Mouse (Mus musculus) cerebellum, adult 2 months (tissue): ENCODE results near the gene Crygb. TPM values are rescaled to one million over a fixed set of nuclear protein-coding genes. Genes with fewer than 3 reads are reported as not detected.
"Not testable (repeated sequence)": the region's sequence is repeated elsewhere in the genome, so short reads cannot be mapped to it uniquely, and the experiment has no call there.

Experiments used
- DNase-seq, 2 experiments: peaks; one replicate each; pipeline ENCODE4 v3.0.0; 2021
- H3K27ac ChIP-seq: fragments of 200-500 bp; 2 replicates; pipeline ENCODE4 v1.5.1; 2012; ENCODE audit warnings: low read length, control low read depth, inconsistent platforms; ENCODE audit not compliant: insufficient read depth
- H3K27me3 ChIP-seq: fragments of 200-500 bp; 2 replicates; pipeline ENCODE4 v1.6.1; 2012; ENCODE audit warnings: inconsistent platforms, mild to moderate bottlenecking, low read length, moderate library complexity; ENCODE audit not compliant: control insufficient read depth, insufficient read depth
- H3K4me1 ChIP-seq: fragments of 200-500 bp; 2 replicates; pipeline ENCODE4 v1.6.1; 2011; ENCODE audit warnings: low read length; ENCODE audit not compliant: control insufficient read depth, insufficient read depth
- H3K4me3 ChIP-seq: fragments of 200-500 bp; replicated peaks from 2 replicates; pipeline ENCODE3; 2011; ENCODE audit warnings: mild to moderate bottlenecking, low read depth, low read length, control low read depth; ENCODE audit not compliant: insufficient read depth
- CTCF ChIP-seq: fragments of 200-500 bp; IDR thresholded peaks from 2 replicates; pipeline ENCODE4 v1.5.1; 2011; ENCODE audit warnings: low read depth, mild to moderate bottlenecking, control low read depth, low read length, moderate library complexity, borderline replicate concordance; ENCODE audit not compliant: insufficient read depth
- POLR2A ChIP-seq: fragments of 200-500 bp; IDR thresholded peaks from 2 replicates; pipeline ENCODE4 v1.6.1; 2011; ENCODE audit warnings: low read length, control low read depth, borderline replicate concordance; ENCODE audit not compliant: insufficient read depth
- WGBS: fragments of 180-500 bp; shearing (Covaris S2); methylation state at CpG from one replicate; pipeline ENCODE4 v1.1.7; 2018; 5-methylcytosine and 5-hydroxymethylcytosine counted together
- polyA plus RNA-seq: library from polyadenylated mRNA; depleted of rRNA; stranded (reverse); fragments of >200 nt; gene quantifications from 2 replicates; pipeline ENCODE4 v1.2.3, GENCODE M21; 2012

The Crygb gene
- polyA plus RNA-seq, 1 experiment, result not detected

- DNase-seq, result no peak
- Histone ChIP-seq H3K27me3 (no peaks in the 10 kb centered on the region), H3K27ac (no peak within 1 kb of the TSS), H3K4me1 (no peaks in the 10 kb centered on the region; the same call in 1 of the 2 replicates), H3K4me3 (no peak within 1 kb of the TSS)
- no peak for TF ChIP-seq CTCF
- no peak for TF ChIP-seq POLR2A
- WGBS, result 62% methylated on average over 8 of the region's 8 CpGs
Observed at GRCm38 (mm10) chr1:65063352-65063751, 18.7 kb downstream of the Crygb start, which contains the start of gene Crygd. TSS of gene Crygd (minus strand) at chr1:65063452.

- 45% methylated on average over 2 of the region's 2 CpGs for WGBS
- Histone ChIP-seq H3K27ac (no peak overlapping the region), H3K4me1 (peaks cover 4% of the 10 kb centered on the region; the same call in 1 of the 2 replicates), H3K4me3 (no peak overlapping the region), H3K27me3 (no peaks in the 10 kb centered on the region)
- no peak for DNase-seq
- TF ChIP-seq CTCF, result no peak
Observed at GRCm38 (mm10) chr1:65052140-65052539, 29.9 kb downstream of the Crygb start.

GRCm38 (mm10) chr1:65051696-65052095 lies 30.4 kb downstream of the Crygb start:
- Histone ChIP-seq H3K4me3 (no peak overlapping the region), H3K27ac (no peak overlapping the region), H3K4me1 (peaks cover 4% of the 10 kb centered on the region; the same call in 1 of the 2 replicates), H3K27me3 (no peaks in the 10 kb centered on the region)
- no peak for DNase-seq
- 85% methylated on average over 7 of the region's 7 CpGs for WGBS
- TF ChIP-seq CTCF (no peak), POLR2A (no peak)

GRCm38 (mm10) chr1:65050952-65051351 lies 31.1 kb downstream of the Crygb start, which contains the start of gene Cryge:
TSS of gene Cryge (minus strand) at chr1:65051149.
- H3K27ac ChIP-seq, H3K27me3 ChIP-seq, H3K4me3 ChIP-seq: not testable (repeated sequence)

GRCm38 (mm10) chr1:65048781-65049180 lies 33.3 kb downstream of the Crygb start:
- Histone ChIP-seq H3K4me1 (peaks cover 4% of the 10 kb centered on the region; the same call in 1 of the 2 replicates), H3K27ac (no peak overlapping the region), H3K27me3 (no peaks in the 10 kb centered on the region), H3K4me3 (no peak overlapping the region)
- DNase-seq, result peak; percentile 9 to 28
- 20% methylated on average over 12 of the region's 12 CpGs for WGBS
- no peak for TF ChIP-seq POLR2A
- TF ChIP-seq CTCF, result no peak

More at GRCm38 (mm10) chr1:65050952-65051351, 31.1 kb downstream of the Crygb start, which contains the start of gene Cryge:
- DNase-seq, H3K4me1 ChIP-seq: not testable (repeated sequence)
- WGBS, result 49% methylated on average over 8 of the region's 12 CpGs

DNA sequence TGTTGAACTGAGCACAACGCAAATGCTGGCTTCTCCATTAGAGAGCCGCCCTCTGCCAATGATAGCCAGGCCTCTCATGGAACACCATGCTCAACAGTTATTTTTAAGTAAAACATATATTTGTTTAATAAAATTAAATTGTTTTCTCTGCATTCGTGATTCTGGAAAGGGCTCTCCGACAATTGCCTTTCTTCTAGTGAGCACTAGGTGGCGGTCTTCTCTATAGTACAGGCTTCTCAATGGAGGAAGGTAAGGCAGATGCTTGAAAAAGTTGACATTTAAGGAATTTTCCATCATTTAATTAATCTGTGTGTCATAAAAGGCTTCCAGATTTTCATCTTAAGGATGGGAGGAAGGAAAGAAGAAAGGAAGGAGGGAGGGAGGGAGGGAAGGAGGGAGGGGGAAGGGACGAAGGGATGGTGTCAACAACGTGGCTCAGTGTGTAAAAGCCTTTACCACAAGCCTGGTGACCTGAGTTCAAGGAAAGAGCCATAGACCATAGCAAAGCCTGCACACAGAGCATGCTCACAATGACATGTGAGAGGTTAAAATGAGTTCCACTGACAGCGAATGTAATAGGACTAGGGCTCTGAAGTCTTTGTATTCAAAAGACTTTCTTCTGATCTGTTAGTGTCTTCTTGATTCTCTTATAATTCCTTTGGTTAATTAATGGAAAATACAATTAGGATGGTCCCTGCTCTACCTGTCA lies 35.5 kb downstream of the Crygb start:
- no peak overlapping the region for H3K4me3 ChIP-seq
- peaks cover 4% of the 10 kb centered on the region; the same call in 1 of the 2 replicates for H3K4me1 ChIP-seq
- WGBS, result 44% methylated on average over 8 of the region's 8 CpGs
- DNase-seq, result peak in 1 of 2 experiments; percentile 15
- no peaks in the 10 kb centered on the region for H3K27me3 ChIP-seq
- H3K27ac ChIP-seq, result no peak overlapping the region
- TF ChIP-seq POLR2A, result no peak
- peak; percentile 16; the same call in 1 of the 2 replicates for TF ChIP-seq CTCF

DNA sequence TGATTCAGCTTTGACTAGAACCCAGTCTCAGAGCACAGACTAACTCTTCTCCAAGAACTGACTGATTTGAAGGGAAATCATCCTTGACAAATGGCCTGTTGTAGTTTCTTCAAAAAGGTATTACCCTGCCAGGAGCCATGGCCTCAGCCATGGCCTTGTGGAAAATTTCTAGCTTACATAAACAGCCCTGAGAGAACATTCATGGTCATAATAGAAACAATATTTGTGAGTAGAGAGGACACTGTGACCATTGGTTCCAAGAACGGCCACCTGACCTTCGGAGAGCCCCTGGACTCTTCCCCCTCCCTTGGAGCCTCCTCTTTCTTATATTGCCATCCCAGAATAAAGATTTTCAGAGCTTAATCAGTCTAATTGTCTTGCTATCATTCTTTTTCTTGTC lies 38.7 kb downstream of the Crygb start:
- Histone ChIP-seq H3K27me3 (no peaks in the 10 kb centered on the region), H3K4me1 (no peaks in the 10 kb centered on the region), H3K27ac (no peak overlapping the region), H3K4me3 (no peak overlapping the region)
- TF ChIP-seq POLR2A, result no peak
- no peak for TF ChIP-seq CTCF
- no peak for DNase-seq
- WGBS, result 89% methylated on average over 2 of the region's 2 CpGs

- Histone ChIP-seq H3K27me3 (no peaks in the 10 kb centered on the region), H3K4me3 (no peak overlapping the region), H3K4me1 (no peaks in the 10 kb centered on the region), H3K27ac (no peak overlapping the region)
- TF ChIP-seq CTCF (no peak), POLR2A (no peak)
- DNase-seq, result no peak
- 87% methylated on average over 3 of the region's 3 CpGs for WGBS
Observed at GRCm38 (mm10) chr1:65041837-65042236, 40.3 kb downstream of the Crygb start.
